Mouse (Mus musculus) thymus, adult 2 months (tissue): ENCODE measurements at regions not wholly inside any gene's neighbourhood (a gene's known extent, or its start where the extent isn't known, plus 50 kb on each side); places are given as distances from the start of the nearest gene placed in this dataset.
"Not testable (repeated sequence)": the region's sequence is repeated elsewhere in the genome, so short reads cannot be mapped to it uniquely, and the experiment has no call there.

Source experiments
- CTCF ChIP-seq: fragments of 200-500 bp; IDR thresholded peaks from 2 replicates; pipeline ENCODE4 v1.5.1; 2012; ENCODE audit warnings: mild to moderate bottlenecking, control low read depth, low read length, moderate library complexity, borderline replicate concordance; ENCODE audit not compliant: control insufficient read depth, poor library complexity, insufficient read depth; ENCODE audit errors: extremely low read depth
- POLR2A ChIP-seq: fragments of 200-500 bp; IDR thresholded peaks from 2 replicates; pipeline ENCODE4 v1.6.1; 2012; ENCODE audit warnings: mild to moderate bottlenecking, low read length, control low read depth, moderate library complexity; ENCODE audit not compliant: control insufficient read depth, poor library complexity, insufficient read depth; ENCODE audit errors: extremely low read depth

- TF ChIP-seq CTCF, POLR2A: not testable (repeated sequence)
These were observed 914.6 kb upstream of the Zfp386 start for GRCm38 (mm10) chr12:115132930-115133329.
